Mouse (Mus musculus): ENCODE results near the gene Fbxo17.

Fbxo17 gene

GRCm38 (mm10) chr7:28719159-28719558 is 2.6 kb downstream of the Fbxo17 start:
- DNase-seq, result no peak

GRCm38 (mm10) chr7:28719650-28720049 is 3.0 kb downstream of the Fbxo17 start:
- DNase-seq, result no peak

- DNase-seq, result peak in 1 of 2 experiments; percentile 29
These were observed 4.3 kb downstream of the Fbxo17 start for GRCm38 (mm10) chr7:28720753-28721537.

- no peak for DNase-seq
These were observed 5.5 kb downstream of the Fbxo17 start for GRCm38 (mm10) chr7:28722079-28722478.

- DNase-seq, result no peak
These were observed 8.0 kb downstream of the Fbxo17 start for GRCm38 (mm10) chr7:28724613-28725012.

- DNase-seq, result peak; percentile 72 to 75
These were observed 10.0 kb downstream of the Fbxo17 start for GRCm38 (mm10) chr7:28726600-28726999.

GRCm38 (mm10) chr7:28727649-28728340 is 11.2 kb downstream of the Fbxo17 start:
- DNase-seq, result no peak

GRCm38 (mm10) chr7:28732341-28733142 is 15.9 kb downstream of the Fbxo17 start:
- peak; percentile 76 to 81 for DNase-seq

- DNase-seq, result no peak
These were observed 16.6 kb downstream of the Fbxo17 start for GRCm38 (mm10) chr7:28733211-28733610.

GRCm38 (mm10) chr7:28735701-28736100 is 19.1 kb downstream of the Fbxo17 start:
- no peak for DNase-seq

GRCm38 (mm10) chr7:28739829-28740228 is 23.2 kb downstream of the Fbxo17 start:
- DNase-seq, result no peak

GRCm38 (mm10) chr7:28740949-28741348 is 24.3 kb downstream of the Fbxo17 start:
- no peak for DNase-seq

GRCm38 (mm10) chr7:28741368-28741708 is 24.7 kb downstream of the Fbxo17 start:
- no peak for DNase-seq

GRCm38 (mm10) chr7:28741709-28742438 is 25.3 kb downstream of the Fbxo17 start, which contains the start of the genes Mrps12 and Sars2:
Mrps12 (minus strand) TSS chr7:28741820.
Sars2 (plus strand) TSS chr7:28741992.
- peak; percentile 92 to 94 for DNase-seq

GRCm38 (mm10) chr7:28749935-28750334 is 33.3 kb downstream of the Fbxo17 start:
- no peak for DNase-seq

- no peak for DNase-seq
These were observed 39.5 kb downstream of the Fbxo17 start, which contains the start of gene Ccer2 for GRCm38 (mm10) chr7:28756079-28756478. Ccer2 (plus strand) TSS chr7:28756174.

GRCm38 (mm10) chr7:28758623-28759022 is 42.0 kb downstream of the Fbxo17 start:
- no peak for DNase-seq

GRCm38 (mm10) chr7:28761907-28762306 is 45.3 kb downstream of the Fbxo17 start:
- no peak for DNase-seq

GRCm38 (mm10) chr7:28765211-28765610 is 48.6 kb downstream of the Fbxo17 start:
- DNase-seq, result no peak

GRCm38 (mm10) chr7:28766173-28766879 is 49.7 kb downstream of the Fbxo17 start, which contains the start of gene Sirt2:
Sirt2 (plus strand) TSS chr7:28766735.
- DNase-seq, result peak; percentile 93 to 96

- DNase-seq, result no peak
These were observed 50.3 kb downstream of the Fbxo17 start for GRCm38 (mm10) chr7:28766910-28767309.

Measured in thymus, postnatal 36 days (tissue).